Mouse (Mus musculus) kidney, adult 8-10 months (tissue): ENCODE data around the gene Gm45062.
"Not testable (repeated sequence)": the region's sequence is repeated elsewhere in the genome, so short reads cannot be mapped to it uniquely, and the experiment has no call there.

Experiments used
- DNase-seq, 2 experiments: peaks; one replicate each; pipeline ENCODE4 v3.0.0; 2022

Gm45062 gene

GRCm38 (mm10) chr6:8511447-8511846 is 252.2 kb downstream of the Gm45062 start:
- no peak for DNase-seq

DNA sequence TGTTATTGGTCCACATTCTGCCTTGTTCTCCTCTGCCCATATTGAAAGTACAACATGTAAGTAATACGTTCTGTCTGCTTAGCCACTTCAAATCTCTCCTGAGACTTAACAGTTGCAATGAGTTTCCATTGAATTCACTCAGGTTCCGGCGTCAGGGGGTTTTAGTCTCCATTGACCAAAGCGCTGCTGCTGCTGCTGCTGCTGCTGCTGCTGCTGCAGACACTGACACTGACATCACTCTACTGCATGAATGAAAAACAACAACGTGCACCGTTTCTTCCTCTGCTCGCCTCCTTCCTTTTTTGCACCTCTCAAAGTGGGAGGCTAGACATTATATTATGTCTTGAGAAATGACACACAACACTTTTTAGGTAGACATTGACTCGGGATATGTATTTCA is 253.2 kb downstream of the Gm45062 start:
- no peak for DNase-seq

DNA sequence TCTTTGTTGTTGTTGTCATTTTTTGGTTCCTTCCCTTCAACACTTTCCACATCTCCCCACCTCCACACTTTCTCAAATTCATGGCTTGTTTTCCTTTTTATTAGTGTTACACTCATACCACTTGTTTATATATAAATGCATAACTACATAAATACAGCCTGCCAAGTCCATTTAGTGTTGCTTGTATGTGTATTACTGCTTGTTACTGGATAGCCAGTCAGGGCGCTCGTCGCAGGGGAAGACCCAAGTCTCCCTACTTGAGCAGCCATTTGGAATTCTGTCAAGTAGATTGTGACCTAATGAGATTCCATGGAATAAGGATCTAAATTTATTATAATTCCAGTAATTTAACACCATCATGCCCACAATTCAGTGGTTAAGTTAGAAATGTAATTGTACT is 260.4 kb downstream of the Gm45062 start:
- DNase-seq = no peak

GRCm38 (mm10) chr6:8521231-8521630 is 262.0 kb downstream of the Gm45062 start:
- no peak for DNase-seq

DNA sequence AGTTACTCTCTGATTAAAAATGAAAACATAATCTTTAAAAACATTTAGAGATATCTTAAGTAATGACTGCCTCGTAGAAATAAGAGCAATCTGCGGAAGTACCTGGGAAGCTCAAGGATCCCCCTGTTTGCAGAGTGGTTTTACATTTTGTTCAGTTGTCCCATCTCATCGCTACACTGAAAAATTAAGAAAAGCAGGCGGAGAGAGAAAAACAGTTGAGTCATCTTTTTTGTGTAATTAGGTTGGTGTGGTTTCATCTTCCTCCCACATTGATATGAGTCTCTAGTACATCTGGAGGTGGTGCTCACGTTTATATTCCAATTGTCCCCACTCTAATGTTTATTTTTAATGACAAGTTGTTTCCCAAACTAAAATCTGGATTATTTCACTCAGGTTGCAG is 265.5 kb downstream of the Gm45062 start:
- no peak for DNase-seq

DNA sequence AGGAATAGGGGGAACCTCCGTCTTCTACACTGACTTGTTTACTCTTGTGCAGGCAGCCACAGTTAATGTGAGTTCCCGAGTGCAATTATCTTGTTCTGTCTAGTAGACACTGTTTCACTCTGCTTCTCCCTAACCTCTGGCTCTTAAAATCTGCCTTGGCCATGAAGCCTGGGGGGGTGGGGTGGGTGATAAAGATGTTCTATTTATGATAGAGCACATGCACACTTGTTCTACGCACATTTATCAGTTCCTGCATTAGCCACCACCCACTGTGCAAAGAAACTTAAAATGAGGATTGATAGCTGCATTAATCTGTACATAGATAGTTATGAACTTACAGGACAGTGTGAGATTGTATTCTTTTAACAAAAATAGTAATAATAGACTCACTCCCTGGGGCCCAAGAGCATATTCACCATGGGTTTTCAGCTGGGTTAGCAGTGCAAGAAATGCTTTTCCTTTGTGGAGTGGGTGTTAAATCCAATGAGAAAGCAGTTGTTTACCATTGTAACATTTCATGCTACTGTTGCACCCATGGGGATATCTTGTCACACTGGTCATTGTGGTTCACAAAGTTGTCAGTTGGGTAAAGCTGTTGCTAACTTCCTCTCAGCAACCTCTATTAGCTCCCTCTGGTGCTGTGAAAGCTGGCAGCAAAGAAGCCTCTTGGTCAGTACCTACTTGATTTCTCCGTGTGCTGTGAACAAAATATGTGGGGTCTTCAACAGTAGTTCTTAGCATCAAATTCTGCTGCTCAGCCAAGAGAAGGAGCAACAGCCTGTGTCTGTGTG is 272.0 kb downstream of the Gm45062 start:
- DNase-seq = no peak

GRCm38 (mm10) chr6:8536944-8537343 is 277.7 kb downstream of the Gm45062 start:
- no peak for DNase-seq

DNA sequence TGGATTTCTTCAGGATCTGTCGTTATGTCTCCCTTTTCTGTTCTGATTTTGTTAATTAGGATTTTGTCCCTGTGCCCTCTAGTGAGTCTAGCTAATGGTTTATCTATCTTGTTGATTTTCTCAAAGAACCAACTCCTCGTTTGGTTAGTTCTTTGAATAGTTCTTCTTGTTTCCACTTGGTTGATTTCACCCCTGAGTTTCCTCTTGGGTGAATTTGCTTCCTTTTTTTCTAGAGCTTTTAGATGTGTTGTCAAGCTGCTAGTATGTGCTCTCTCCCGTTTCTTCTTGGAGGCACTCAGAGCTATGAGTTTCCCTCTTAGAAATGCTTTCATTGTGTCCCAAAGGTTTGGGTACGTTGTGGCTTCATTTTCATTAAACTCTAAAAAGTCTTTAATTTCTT is 282.3 kb downstream of the Gm45062 start:
- DNase-seq = not testable (repeated sequence)

DNA sequence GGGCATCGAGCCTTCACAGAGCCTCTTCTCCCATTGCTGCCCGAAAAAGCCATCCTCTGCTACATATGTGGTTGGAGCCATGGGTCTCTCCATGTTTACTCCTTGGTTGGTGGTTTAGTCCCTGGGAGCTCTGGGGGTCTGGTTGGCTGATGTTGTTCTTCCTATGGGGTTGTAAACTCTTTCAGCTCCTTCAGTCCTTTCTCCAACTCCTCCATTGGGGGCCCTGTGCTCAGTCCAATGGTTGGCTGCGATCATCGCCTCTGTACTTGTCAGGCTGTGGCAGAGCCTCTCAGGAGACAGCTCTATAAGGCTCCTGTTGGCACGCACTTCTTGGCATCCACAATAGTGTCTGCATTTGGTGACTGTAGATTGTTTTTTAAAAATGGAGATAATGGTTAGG is 285.6 kb downstream of the Gm45062 start:
- DNase-seq = no peak

DNA sequence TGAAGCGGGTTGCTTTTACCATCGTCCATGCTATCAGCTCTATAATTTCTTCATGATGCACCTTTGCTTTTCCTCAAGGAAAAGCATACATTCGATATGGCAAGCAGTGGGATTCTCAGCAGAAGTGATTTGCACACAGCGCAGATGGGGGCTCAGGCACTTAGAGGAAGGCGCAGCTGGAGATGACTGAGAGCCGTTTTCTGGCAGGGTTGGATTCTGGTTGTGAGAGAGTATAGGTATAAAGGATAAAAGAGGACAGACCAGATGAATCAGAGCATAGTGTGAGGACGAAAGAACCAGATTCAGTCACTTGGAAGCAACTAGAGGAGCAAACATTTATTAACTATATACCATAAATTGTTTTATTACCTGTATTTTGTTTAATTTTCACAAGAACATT is 286.5 kb downstream of the Gm45062 start:
- no peak for DNase-seq

GRCm38 (mm10) chr6:8551155-8551554 is 291.9 kb downstream of the Gm45062 start:
- DNase-seq = no peak

- DNase-seq = no peak
These were observed 297.8 kb downstream of the Gm45062 start for GRCm38 (mm10) chr6:8556849-8557571.

DNA sequence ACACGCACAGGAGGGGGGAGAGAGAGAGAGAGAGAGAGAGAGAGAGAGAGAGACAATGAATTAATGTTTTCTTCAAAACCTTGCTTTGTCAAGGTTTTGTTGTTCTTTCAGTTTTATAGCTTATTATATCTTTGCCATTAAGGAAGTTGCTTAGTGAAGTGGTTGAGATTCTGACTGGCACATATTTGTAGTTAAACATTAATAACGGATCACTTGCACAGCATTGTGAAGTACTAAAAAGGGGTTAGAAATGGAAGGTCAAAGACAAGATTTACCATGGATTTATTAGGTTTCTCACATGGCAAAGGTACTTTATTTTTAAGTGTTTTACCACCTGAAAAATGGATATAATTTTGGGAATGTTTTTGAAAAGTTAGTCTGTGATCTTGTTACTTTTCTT is 301.4 kb downstream of the Gm45062 start:
- DNase-seq = no peak

- DNase-seq = no peak
These were observed 323.1 kb downstream of the Gm45062 start for GRCm38 (mm10) chr6:8582377-8582776.

DNA sequence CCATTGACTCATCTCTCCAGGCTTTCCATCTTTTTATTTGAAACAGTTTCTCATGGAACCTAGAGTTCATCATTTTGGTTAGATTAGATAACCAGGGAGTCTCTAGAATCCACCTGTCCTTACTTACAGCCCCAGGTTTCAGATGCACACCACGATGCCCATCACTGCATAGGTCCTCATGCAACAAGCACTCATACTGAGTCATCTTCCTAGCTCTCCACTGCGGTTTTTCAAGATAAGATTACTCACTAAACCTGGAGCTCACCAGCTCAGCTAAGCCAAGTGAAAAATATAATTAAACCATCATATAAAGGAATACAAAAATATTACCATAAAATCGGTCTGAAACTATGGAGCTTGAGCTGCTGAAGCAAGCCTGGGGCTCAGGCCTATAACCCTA is 324.6 kb downstream of the Gm45062 start:
- DNase-seq = no peak

- DNase-seq = no peak
These were observed 332.4 kb downstream of the Gm45062 start for GRCm38 (mm10) chr6:8591665-8592064.

DNA sequence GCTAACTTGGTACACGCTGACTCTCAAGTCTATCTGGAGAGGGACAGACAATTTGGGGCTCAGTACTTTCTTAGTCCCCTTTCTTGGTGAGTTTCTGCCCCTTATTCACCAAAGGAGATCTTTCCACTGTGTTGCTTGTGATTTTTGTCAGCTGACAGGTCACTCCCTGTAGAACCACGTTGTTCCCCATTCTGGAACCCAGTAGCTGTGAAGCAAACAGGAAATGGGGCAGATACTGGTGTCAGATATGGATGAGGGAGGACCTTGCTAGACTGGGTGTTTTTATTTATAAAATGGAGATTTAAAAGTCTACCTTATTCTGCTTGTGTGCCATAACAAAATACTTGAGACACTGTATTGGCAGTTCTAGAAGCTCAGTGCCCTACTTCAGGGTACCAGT is 358.1 kb downstream of the Gm45062 start:
- no peak for DNase-seq

GRCm38 (mm10) chr6:8619582-8620350 is 360.5 kb downstream of the Gm45062 start:
- no peak for DNase-seq

GRCm38 (mm10) chr6:8623045-8623444 is 363.8 kb downstream of the Gm45062 start:
- no peak for DNase-seq

GRCm38 (mm10) chr6:8628226-8628625 is 369.0 kb downstream of the Gm45062 start:
- DNase-seq = no peak

DNA sequence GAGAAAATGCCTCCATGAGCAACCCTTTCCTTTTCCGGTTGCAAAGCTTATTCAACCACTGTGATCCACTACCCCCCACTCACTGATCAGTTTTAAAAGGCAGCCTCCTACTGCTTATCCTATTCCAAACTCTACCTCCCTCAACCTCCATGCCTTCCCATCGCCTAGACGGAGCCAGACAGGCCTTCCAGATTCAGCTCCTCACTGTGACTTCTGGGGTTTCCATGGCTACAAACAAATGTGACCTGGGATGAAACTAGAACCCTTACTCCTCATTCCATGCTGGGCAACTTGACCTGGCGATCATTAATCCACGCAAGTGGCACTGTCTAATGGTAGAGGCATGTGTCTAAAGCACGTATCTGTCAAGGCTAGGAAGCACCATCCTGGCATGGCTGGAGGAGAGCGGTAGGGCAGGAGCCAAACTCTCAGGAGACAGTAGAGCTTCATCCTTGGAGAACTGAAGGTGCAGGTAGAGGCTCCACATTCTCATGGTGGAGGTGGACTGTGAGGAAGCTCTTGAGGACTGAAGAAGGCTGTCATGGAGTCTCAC is 369.5 kb downstream of the Gm45062 start:
- DNase-seq = no peak

DNA sequence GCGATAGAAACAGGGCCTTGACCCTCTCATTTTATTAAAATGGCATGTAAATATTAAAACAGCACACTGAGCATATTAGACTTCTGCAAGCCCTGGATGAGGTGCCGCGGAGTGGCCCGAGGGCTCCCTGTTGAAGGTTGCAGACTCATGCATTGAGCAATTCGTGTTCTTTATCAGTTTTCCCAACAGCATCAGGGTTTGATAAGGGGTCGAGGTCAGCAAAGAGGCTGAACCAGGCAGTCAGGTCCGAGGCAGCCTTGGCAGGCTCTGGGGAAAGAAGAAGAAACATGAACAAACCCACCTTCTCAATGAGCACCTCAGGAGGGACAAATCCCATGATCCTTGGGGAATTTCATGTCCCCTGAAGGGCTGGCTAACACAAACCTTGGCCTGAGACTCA is 371.3 kb downstream of the Gm45062 start:
- DNase-seq = no peak

- no peak for DNase-seq
These were observed 372.1 kb downstream of the Gm45062 start for GRCm38 (mm10) chr6:8631362-8631761.
